Mouse (Mus musculus) neural tube, embryonic 15.5 days (tissue): ENCODE data around the gene Gch1. TPM values are rescaled to one million over a fixed set of nuclear protein-coding genes. Genes with fewer than 3 reads are reported as not detected.

Source experiments
- ATAC-seq: fragments of 200-750 bp; cut with Nextera tagmentation; 2 replicates; pipeline ENCODE4 v1.8.0; 2017; ENCODE audit warnings: mild to moderate bottlenecking, moderate TSS enrichment, moderate library complexity; ENCODE audit not compliant: low FRiP score
- H3K27ac ChIP-seq: fragments of 300-500 bp; sonication (generic); replicated peaks from 2 replicates; pipeline ENCODE4 v1.5.1; 2015; ENCODE audit warnings: mild to moderate bottlenecking, inconsistent platforms
- H3K27me3 ChIP-seq: fragments of 300-500 bp; sonication (generic); replicated peaks from 2 replicates; pipeline ENCODE4 v1.6.1; 2015; ENCODE audit warnings: inconsistent platforms
- H3K36me3 ChIP-seq: fragments of 300-500 bp; sonication (generic); 2 replicates; pipeline ENCODE4 v1.6.1; 2015; ENCODE audit warnings: inconsistent platforms
- H3K4me1 ChIP-seq: fragments of 300-500 bp; sonication (generic); 2 replicates; pipeline ENCODE4 v1.6.1; 2015; ENCODE audit warnings: inconsistent platforms
- H3K4me2 ChIP-seq: fragments of 300-500 bp; sonication (generic); 2 replicates; pipeline ENCODE4 v1.6.1; 2015; ENCODE audit warnings: inconsistent platforms, mild to moderate bottlenecking, moderate library complexity
- H3K4me3 ChIP-seq: fragments of 300-500 bp; sonication (generic); replicated peaks from 2 replicates; pipeline ENCODE4 v1.5.1; 2015; ENCODE audit warnings: mild to moderate bottlenecking, inconsistent platforms
- H3K9ac ChIP-seq: fragments of 300-500 bp; sonication (generic); replicated peaks from 2 replicates; pipeline ENCODE4 v1.6.1; 2015; ENCODE audit warnings: mild to moderate bottlenecking, inconsistent platforms
- H3K9me3 ChIP-seq: fragments of 300-500 bp; sonication (generic); replicated peaks from 2 replicates; pipeline ENCODE4 v1.6.1; 2016; ENCODE audit warnings: inconsistent platforms
- WGBS: fragments of 180-500 bp; shearing (Covaris S2); methylation state at CpG from one replicate; pipeline ENCODE4 v1.1.7; 2015; ENCODE audit warnings: mixed read lengths; 5-methylcytosine and 5-hydroxymethylcytosine counted together
- polyA plus RNA-seq: library from polyadenylated mRNA; unstranded; fragments of >200 nt; fragmentation: Nextera tagmentation; extraction: Ambion mirVana; gene quantifications from 2 replicates; pipeline ENCODE4 v1.2.1, GENCODE M21; 2015

Gene Gch1
- polyA plus RNA-seq: 2.5 and 4.7 TPM in 2 replicates

DNA sequence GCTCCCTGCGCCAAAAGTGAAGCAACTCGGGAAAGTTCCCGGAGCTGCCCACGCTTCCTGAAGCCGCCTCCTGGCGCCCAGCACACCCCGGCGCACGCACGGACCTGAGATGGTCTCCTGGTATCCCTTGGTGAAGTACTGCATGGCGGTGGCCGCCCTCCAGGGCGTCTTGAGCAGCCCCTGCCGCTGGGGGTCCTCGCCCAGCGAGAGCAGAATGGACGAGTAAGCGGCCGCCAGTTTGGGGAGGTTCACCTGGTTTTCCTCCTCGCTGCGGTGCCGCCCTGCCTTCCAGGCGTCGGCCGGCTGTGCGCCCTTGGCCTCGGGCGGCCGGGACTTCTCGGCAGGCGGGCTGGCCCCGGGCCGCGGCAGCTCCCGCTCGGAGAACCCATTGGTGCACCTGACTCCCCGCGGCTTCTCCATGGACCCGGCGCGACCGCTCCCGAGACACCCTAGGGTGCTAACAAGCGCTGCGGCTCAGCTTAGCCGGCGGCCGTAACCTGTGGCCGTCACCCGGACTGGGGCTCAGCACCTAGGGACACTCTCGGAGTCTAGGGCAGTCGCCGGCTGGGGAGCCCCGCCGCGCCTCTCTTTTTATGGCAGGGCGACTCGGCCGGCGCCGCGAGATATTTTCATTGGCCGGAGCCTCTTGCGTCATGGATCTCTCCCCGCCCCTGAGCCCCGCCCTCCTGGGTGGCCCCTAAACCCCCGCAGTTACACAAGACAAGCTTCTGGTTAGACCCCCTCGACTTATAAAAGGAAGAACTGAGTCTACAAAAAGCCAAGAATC is at the start of gene Gch1:
Gene Gch1 (minus strand): TSS at position 566 of the 787 bp plus-strand sequence.
- Histone ChIP-seq H3K27ac (no peak within 1 kb of the TSS), H3K27me3 (peaks cover 19% of the 10 kb centered on the region), H3K9ac (peak within 1 kb of the TSS; percentile 47), H3K9me3 (no peaks in the 10 kb centered on the region), H3K4me3 (peak within 1 kb of the TSS; percentile 62), H3K36me3 (no peaks in the 10 kb centered on the region), H3K4me1 (peaks cover 10% of the 10 kb centered on the region), H3K4me2 (peak within 1 kb of the TSS; percentile 96)
- WGBS: under 1% methylated on average over 67 of the region's 68 CpGs
- ATAC-seq: peak; percentile 94

DNA sequence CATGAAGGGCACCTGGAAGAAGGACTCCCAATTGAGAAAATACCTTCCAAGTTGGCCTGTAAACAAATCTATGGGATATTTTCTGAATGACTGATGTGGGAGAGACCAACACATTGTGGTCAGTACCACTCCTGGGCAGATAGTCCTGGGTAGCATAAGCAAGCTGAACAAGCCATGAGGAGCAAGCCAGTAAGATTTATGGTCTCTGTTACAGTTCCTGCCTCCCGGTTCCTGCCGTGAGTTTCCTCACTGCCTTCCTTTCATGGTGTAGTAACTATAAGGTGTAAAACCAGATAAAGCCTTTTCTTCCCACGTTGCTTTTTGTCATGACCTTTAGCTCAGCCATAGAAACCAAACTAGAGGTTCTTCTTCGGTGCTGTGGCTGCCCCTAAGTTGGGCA is 48.1 kb upstream of the Gch1 start:
- Histone ChIP-seq H3K4me3 (no peak overlapping the region), H3K9me3 (0 out of 2 replicates have a peak, but pooled peaks cover 4% of the 10 kb centered on the region), H3K27me3 (no peaks in the 10 kb centered on the region), H3K27ac (no peak overlapping the region), H3K9ac (no peak overlapping the region), H3K4me1 (no peaks in the 10 kb centered on the region), H3K4me2 (no peak overlapping the region), H3K36me3 (peaks cover 13% of the 10 kb centered on the region)
- WGBS: 84% methylated on average over 4 of the region's 4 CpGs
- no peak for ATAC-seq

DNA sequence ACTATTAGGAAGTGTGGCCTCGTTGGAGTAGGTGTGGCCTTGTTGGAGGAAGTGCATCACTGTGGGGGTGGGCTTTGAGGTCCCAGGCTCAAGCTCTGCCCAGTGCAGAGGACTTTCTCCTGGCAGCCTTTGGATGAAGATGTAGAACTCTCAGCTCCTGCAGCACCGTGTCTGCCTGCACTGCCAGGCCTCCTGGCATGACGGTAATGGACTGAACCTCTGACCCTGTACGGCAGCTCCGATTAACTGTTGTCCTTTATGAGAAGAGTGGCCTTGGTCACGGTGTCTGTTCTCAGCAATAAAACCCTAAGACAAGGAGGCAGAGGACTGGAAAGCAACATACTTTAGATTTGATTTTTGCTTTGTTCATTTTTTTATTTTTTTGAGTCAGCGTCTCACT is 47.3 kb upstream of the Gch1 start:
- Histone ChIP-seq H3K4me2 (no peak overlapping the region), H3K27ac (no peak overlapping the region), H3K9me3 (0 out of 2 replicates have a peak, but pooled peaks cover 4% of the 10 kb centered on the region), H3K4me1 (no peaks in the 10 kb centered on the region), H3K4me3 (no peak overlapping the region), H3K27me3 (no peaks in the 10 kb centered on the region), H3K9ac (no peak overlapping the region), H3K36me3 (peaks cover 12% of the 10 kb centered on the region)
- WGBS: 91% methylated on average over 7 of the region's 7 CpGs
- ATAC-seq: no peak

DNA sequence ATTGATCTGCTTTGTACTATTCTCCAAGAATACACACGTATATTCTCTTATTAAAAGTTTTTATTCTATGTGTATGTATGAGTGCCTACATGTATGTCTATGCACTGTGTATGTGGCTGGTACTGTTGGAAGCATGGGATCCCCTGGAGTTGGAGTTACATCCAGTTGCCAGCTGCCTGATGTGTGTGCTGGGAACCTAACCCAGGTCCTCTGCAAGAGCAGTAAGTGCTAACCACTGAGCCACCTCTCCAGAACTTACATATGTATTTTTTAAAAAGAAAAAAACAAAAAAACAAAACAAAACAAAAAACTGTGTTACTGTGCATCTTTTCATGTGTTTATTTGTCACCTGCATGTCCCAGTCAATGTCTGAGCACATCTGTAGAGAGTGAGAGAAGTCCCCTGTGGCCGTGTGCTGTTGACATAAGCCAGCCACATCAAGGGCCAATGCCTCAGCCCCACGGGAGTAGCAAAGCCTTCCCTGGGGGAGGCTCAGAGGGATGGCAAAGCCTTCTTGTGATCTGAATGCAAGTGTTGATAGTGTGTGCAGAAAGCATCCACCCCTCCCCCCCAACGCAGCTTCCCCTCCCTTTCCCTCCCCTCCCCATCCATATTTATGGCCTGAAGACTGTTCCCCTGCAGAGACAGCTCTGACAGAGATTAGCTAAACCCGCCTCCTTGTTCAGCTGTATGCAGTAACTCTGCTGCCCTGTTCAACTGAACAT is 45.5 kb upstream of the Gch1 start:
- WGBS: 76% methylated on average over 5 of the region's 5 CpGs
- 0 out of 2 replicates have a peak, but pooled peaks cover 4% of the 10 kb centered on the region for H3K9me3 ChIP-seq
- H3K27me3 ChIP-seq: no peaks in the 10 kb centered on the region
- no peak overlapping the region for H3K4me2 ChIP-seq
- no peaks in the 10 kb centered on the region for H3K36me3 ChIP-seq
- no peak overlapping the region for H3K9ac ChIP-seq
- H3K4me3 ChIP-seq: no peak overlapping the region
- H3K27ac ChIP-seq: no peak overlapping the region
- ATAC-seq: no peak
- no peaks in the 10 kb centered on the region for H3K4me1 ChIP-seq

DNA sequence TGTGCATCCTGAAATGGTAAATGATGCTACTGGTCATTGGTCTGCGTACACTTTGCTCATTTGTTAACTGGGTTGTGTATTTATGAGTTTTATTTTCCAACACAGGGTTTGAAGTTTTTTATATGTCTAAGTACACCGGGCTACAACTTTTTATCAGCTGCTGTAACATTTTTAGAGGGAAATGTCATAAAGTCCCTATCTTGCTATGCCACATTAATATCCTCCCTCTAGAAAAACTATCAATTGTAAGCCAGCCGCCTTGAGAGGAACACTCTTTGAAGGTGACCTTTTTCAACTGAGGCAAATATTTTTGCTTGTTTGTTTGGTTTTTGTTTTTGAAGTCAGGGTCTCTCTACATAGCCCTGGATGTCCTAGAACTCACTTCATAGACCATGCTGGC is 44.8 kb upstream of the Gch1 start:
- Histone ChIP-seq H3K4me3 (no peak overlapping the region), H3K4me2 (no peak overlapping the region), H3K4me1 (no peaks in the 10 kb centered on the region), H3K9me3 (0 out of 2 replicates have a peak, but pooled peaks cover 4% of the 10 kb centered on the region), H3K9ac (no peak overlapping the region), H3K36me3 (no peaks in the 10 kb centered on the region), H3K27me3 (no peaks in the 10 kb centered on the region), H3K27ac (no peak overlapping the region)
- 95% methylated on average over 3 of the region's 3 CpGs for WGBS
- no peak for ATAC-seq

DNA sequence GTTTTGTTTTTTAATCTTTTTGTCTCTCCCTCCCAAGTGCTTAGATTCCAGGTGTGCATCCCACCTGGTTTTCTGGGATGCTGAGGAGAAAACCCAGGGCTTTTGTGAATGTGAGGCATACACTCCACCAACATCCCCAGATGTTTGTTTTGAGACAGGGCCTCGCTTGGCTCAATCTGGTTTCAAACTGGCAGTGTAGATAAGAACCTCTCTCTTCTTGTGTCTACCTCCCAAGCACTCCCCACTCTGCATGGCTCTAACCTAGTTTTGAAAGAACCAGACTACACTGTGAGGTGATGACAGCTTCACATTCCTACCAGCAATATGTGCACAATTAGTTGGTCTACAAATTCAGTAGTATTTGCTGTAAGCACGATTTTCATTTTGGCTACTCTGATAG is 44.4 kb upstream of the Gch1 start:
- Histone ChIP-seq H3K27ac (no peak overlapping the region), H3K4me1 (no peaks in the 10 kb centered on the region), H3K9ac (no peak overlapping the region), H3K27me3 (no peaks in the 10 kb centered on the region), H3K9me3 (0 out of 2 replicates have a peak, but pooled peaks cover 4% of the 10 kb centered on the region), H3K36me3 (no peaks in the 10 kb centered on the region), H3K4me2 (no peak overlapping the region), H3K4me3 (no peak overlapping the region)
- no peak for ATAC-seq
- WGBS: 85% methylated on average over 2 of the region's 2 CpGs

DNA sequence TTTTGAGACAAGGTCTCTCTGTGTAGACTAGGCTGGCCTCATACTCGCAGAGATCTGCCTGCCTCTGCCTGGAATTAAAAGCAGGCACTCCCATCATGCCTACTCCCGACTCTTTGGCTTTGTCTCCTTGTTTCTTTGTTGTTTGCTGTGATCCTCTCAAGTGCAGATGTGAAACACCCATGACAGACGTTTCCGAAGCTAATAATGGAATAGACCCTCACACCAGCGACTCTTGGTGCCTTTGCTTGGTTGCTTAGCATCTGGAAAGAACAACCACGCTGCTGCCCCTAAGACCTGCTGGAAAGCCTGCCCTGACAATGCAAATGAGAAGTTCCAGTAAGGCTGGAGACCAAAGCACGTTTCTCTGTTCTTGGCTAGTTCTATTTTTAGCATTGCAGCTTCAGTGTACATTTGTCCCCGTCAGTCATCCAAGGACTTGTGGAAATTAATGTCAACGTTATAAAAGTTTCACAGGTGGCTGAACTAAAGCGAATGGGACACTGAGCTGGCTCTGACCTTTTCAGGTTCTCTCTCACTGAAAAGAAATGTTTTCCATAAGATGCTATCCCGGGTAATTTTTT is 40.7 kb upstream of the Gch1 start:
- Histone ChIP-seq H3K27me3 (no peaks in the 10 kb centered on the region), H3K4me1 (no peaks in the 10 kb centered on the region), H3K4me2 (no peak overlapping the region), H3K36me3 (no peaks in the 10 kb centered on the region), H3K9me3 (no peaks in the 10 kb centered on the region), H3K27ac (no peak overlapping the region), H3K9ac (no peak overlapping the region), H3K4me3 (no peak overlapping the region)
- WGBS: 84% methylated on average over 11 of the region's 11 CpGs
- no peak for ATAC-seq

DNA sequence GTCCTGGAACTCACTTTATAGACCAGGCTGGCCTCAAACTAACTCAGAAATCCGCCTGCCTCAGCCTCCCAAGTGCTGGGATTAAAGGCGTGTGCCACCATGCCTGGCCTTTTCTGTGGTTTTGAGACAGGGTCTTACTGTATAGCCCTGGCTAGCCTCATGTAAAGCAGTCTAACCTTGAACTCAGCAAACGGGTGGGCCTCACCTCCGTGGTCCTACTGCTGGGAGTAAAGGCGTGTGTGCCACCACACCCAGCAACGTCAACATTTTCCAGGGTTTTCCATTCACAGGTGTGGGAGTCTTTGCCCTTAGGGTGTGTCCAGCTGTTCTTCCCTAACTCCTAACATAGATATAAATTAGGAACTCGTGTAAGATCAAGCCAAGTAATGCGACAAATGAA is 36.7 kb upstream of the Gch1 start:
- no peak for ATAC-seq
- 96% methylated on average over 8 of the region's 8 CpGs for WGBS
- H3K9ac ChIP-seq: no peak overlapping the region

DNA sequence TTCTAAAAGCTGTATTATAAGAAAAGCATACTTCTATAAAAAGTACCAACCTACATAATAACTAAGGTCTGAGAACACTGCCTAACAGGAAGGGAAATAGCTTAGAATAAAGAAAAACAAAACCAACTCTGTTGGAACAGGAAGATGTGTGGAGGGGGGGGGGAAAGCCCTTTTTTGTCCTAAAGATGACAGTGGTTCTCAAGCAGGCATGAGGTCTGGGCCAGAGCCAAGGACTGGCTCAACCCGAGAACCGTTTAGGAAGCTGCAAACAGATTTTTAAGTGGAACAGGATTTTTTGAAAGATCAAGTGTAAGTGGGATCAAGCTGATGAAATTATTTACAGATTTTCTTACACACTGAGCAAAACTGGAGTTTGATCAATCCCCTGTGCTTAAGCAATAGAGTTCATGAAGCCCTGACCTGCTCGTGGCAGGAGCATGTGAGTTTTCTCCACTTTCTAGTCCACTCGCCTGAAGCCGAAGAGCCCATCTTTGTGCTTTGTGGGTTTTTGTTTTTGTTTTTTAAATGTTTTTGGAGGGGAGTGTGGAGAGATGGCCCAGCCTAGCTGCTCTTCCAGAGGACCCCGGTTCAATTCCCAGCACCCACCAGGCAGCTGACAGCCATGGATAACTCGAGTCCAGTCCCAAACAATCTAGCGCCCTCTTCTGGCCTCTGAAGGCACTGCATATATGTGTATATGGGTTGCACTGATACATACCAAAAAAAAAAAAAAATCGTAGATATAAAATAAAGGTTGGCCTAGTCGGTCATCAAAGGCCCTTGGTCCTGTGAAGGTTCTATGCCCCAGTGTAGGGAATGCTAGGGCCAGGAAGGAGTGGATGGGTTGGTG is 35.5 kb upstream of the Gch1 start:
- Histone ChIP-seq H3K27me3 (no peaks in the 10 kb centered on the region), H3K4me3 (no peak overlapping the region), H3K27ac (no peak overlapping the region), H3K36me3 (no peaks in the 10 kb centered on the region), H3K9ac (no peak overlapping the region), H3K9me3 (no peaks in the 10 kb centered on the region), H3K4me2 (no peak overlapping the region), H3K4me1 (no peaks in the 10 kb centered on the region)
- WGBS: 78% methylated on average over 10 of the region's 10 CpGs
- no peak for ATAC-seq

More for the DNA sequence above, 36.7 kb upstream of the Gch1 start:
- no peaks in the 10 kb centered on the region for H3K36me3 ChIP-seq
- no peak overlapping the region for H3K4me2 ChIP-seq
- H3K4me3 ChIP-seq: no peak overlapping the region
- no peaks in the 10 kb centered on the region for H3K4me1 ChIP-seq
- H3K27me3 ChIP-seq: no peaks in the 10 kb centered on the region
- no peak overlapping the region for H3K27ac ChIP-seq
- H3K9me3 ChIP-seq: no peaks in the 10 kb centered on the region

DNA sequence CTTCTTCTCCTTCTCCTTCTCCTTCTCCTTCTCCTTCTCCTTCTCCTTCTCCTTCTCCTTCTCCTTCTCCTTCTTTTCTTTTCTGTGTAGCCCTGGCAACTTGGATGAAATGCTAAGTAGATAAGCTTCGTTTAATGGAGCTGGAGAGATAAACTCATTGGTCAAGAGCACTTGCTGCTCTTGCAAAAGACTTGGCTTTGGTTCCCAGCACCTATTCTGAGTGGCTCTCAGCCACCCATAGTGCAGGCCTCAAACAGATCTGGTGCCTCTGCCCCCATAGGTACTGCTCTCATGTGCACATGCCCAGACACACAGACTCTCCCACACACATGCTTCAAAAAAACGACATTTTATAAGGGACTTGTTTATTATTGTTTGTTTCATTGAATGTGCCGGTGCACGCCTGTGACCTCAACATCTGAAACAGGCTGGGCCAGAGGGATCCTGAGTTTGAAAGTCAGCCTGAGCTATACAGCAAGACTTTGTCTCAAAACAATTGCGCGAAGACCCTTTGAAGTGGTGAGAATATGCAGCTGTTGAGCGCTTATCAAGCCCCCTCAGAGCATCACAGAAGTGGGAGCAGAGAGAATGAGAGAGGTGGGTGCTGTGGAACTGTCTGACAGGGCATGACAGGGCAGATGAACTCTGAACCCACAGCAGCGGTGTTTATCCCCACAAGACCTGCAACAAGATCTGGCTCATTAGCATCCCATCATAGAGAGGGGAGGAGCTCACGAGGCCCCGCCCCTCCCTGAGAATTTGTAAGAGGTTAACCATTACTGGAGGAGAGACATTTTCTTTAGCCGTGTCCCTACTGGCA is 33.6 kb upstream of the Gch1 start:
- Histone ChIP-seq H3K9me3 (no peaks in the 10 kb centered on the region), H3K9ac (no peak overlapping the region), H3K4me3 (no peak overlapping the region), H3K4me2 (no peak overlapping the region), H3K36me3 (no peaks in the 10 kb centered on the region), H3K27ac (no peak overlapping the region), H3K4me1 (no peaks in the 10 kb centered on the region), H3K27me3 (no peaks in the 10 kb centered on the region)
- ATAC-seq: no peak
- 84% methylated on average over 11 of the region's 11 CpGs for WGBS
